Mouse (Mus musculus): ENCODE measurements at regions not wholly inside any gene's neighbourhood (a gene's known extent, or its start where the extent isn't known, plus 50 kb on each side); places are given as distances from the start of the nearest gene placed in this dataset.

GRCm38 (mm10) chr10:17487460-17487859, 235.6 kb upstream of the Cited2 start:
- no peak overlapping the region for H3K27ac ChIP-seq (ENCODE audit: low read depth, low read length)
- ATAC-seq (replicated peaks; ENCODE audit: insufficient number of reproducible peaks, low FRiP score, low TSS enrichment): no peak
- no peak overlapping the region for H3K9ac ChIP-seq (ENCODE audit: low read depth, low read length)
- 85% methylated on average over 5 of the region's 5 CpGs for WGBS (ENCODE audit: insufficient replicate concordance)
- H3K9me3 ChIP-seq (replicated peaks; ENCODE audit: control insufficient read depth, low read length): no peaks in the 10 kb centered on the region
- no peaks in the 10 kb centered on the region; the same call in 1 of the 2 replicates for H3K36me3 ChIP-seq (ENCODE audit: control insufficient read depth, insufficient read depth, low read length)
- no peaks in the 10 kb centered on the region for H3K4me1 ChIP-seq (ENCODE audit: control insufficient read depth, insufficient read depth, low read length)
- no peak overlapping the region for H3K4me2 ChIP-seq
- H3K27me3 ChIP-seq (ENCODE audit: control insufficient read depth, insufficient read depth, low read length): no peaks in the 10 kb centered on the region
- no peak overlapping the region for H3K4me3 ChIP-seq (ENCODE audit: low read depth, low read length)

- WGBS (ENCODE audit: insufficient replicate concordance): 85% methylated on average over 5 of the region's 5 CpGs
Observed at GRCm38 (mm10) chr10:17491611-17492305, 231.3 kb upstream of the Cited2 start.

GRCm38 (mm10) chr10:17493137-17493536, 229.9 kb upstream of the Cited2 start:
- WGBS (ENCODE audit: insufficient replicate concordance): 29% methylated on average over 6 of the region's 6 CpGs
- Histone ChIP-seq H3K9me3 (replicated peaks; ENCODE audit: control insufficient read depth, low read length) (no peaks in the 10 kb centered on the region), H3K4me2 (no peak overlapping the region), H3K4me1 (ENCODE audit: control insufficient read depth, insufficient read depth, low read length) (no peaks in the 10 kb centered on the region), H3K36me3 (ENCODE audit: control insufficient read depth, insufficient read depth, low read length) (no peaks in the 10 kb centered on the region), H3K27me3 (ENCODE audit: control insufficient read depth, insufficient read depth, low read length) (no peaks in the 10 kb centered on the region), H3K4me3 (ENCODE audit: low read depth, low read length) (no peak overlapping the region), H3K9ac (ENCODE audit: low read depth, low read length) (no peak overlapping the region), H3K27ac (ENCODE audit: low read depth, low read length) (no peak overlapping the region)
- no peak for ATAC-seq (replicated peaks; ENCODE audit: insufficient number of reproducible peaks, low FRiP score, low TSS enrichment)

More at GRCm38 (mm10) chr10:17491611-17492305, 231.3 kb upstream of the Cited2 start:
- H3K36me3 ChIP-seq (ENCODE audit: control insufficient read depth, insufficient read depth, low read length): no peaks in the 10 kb centered on the region; the same call in 1 of the 2 replicates
- H3K4me3 ChIP-seq (ENCODE audit: low read depth, low read length): no peak overlapping the region
- H3K9ac ChIP-seq (ENCODE audit: low read depth, low read length): no peak overlapping the region
- H3K27ac ChIP-seq (ENCODE audit: low read depth, low read length): no peak overlapping the region
- no peaks in the 10 kb centered on the region for H3K4me1 ChIP-seq (ENCODE audit: control insufficient read depth, insufficient read depth, low read length)
- no peak overlapping the region for H3K4me2 ChIP-seq
- ATAC-seq (replicated peaks; ENCODE audit: insufficient number of reproducible peaks, low FRiP score, low TSS enrichment): no peak
- no peaks in the 10 kb centered on the region for H3K9me3 ChIP-seq (replicated peaks; ENCODE audit: control insufficient read depth, low read length)
- no peaks in the 10 kb centered on the region for H3K27me3 ChIP-seq (ENCODE audit: control insufficient read depth, insufficient read depth, low read length)

GRCm38 (mm10) chr10:17496831-17497230, 226.2 kb upstream of the Cited2 start:
- Histone ChIP-seq H3K36me3 (ENCODE audit: control insufficient read depth, insufficient read depth, low read length) (no peaks in the 10 kb centered on the region), H3K4me2 (no peak overlapping the region), H3K4me1 (ENCODE audit: control insufficient read depth, insufficient read depth, low read length) (no peaks in the 10 kb centered on the region), H3K9ac (ENCODE audit: low read depth, low read length) (no peak overlapping the region), H3K4me3 (ENCODE audit: low read depth, low read length) (no peak overlapping the region), H3K27ac (ENCODE audit: low read depth, low read length) (no peak overlapping the region), H3K9me3 (replicated peaks; ENCODE audit: control insufficient read depth, low read length) (peaks cover 4% of the 10 kb centered on the region), H3K27me3 (ENCODE audit: control insufficient read depth, insufficient read depth, low read length) (no peaks in the 10 kb centered on the region)
- 66% methylated on average over 3 of the region's 3 CpGs for WGBS (ENCODE audit: insufficient replicate concordance)
- no peak for ATAC-seq (replicated peaks; ENCODE audit: insufficient number of reproducible peaks, low FRiP score, low TSS enrichment)

- 65% methylated on average over 4 of the region's 4 CpGs for WGBS (ENCODE audit: insufficient replicate concordance)
- H3K9me3 ChIP-seq (replicated peaks; ENCODE audit: control insufficient read depth, low read length): no peaks in the 10 kb centered on the region
- H3K9ac ChIP-seq (ENCODE audit: low read depth, low read length): no peak overlapping the region
- H3K4me1 ChIP-seq (ENCODE audit: control insufficient read depth, insufficient read depth, low read length): peaks cover 5% of the 10 kb centered on the region; the same call in 1 of the 2 replicates
- H3K36me3 ChIP-seq (ENCODE audit: control insufficient read depth, insufficient read depth, low read length): no peaks in the 10 kb centered on the region
- H3K4me2 ChIP-seq: no peak overlapping the region
- no peak overlapping the region for H3K4me3 ChIP-seq (ENCODE audit: low read depth, low read length)
- H3K27me3 ChIP-seq (ENCODE audit: control insufficient read depth, insufficient read depth, low read length): no peaks in the 10 kb centered on the region
- H3K27ac ChIP-seq (ENCODE audit: low read depth, low read length): no peak overlapping the region
- no peak for ATAC-seq (replicated peaks; ENCODE audit: insufficient number of reproducible peaks, low FRiP score, low TSS enrichment)
Observed at GRCm38 (mm10) chr10:17510626-17511193, 212.3 kb upstream of the Cited2 start.

- 0 out of 2 replicates have a peak overlapping the region, but pooled peaks have one; percentile 22 for H3K9ac ChIP-seq (ENCODE audit: low read depth, low read length)
- H3K27me3 ChIP-seq (ENCODE audit: control insufficient read depth, insufficient read depth, low read length): no peaks in the 10 kb centered on the region
- no peaks in the 10 kb centered on the region for H3K36me3 ChIP-seq (ENCODE audit: control insufficient read depth, insufficient read depth, low read length)
- H3K4me2 ChIP-seq: no peak overlapping the region
- H3K4me3 ChIP-seq (ENCODE audit: low read depth, low read length): no peak overlapping the region
- H3K27ac ChIP-seq (ENCODE audit: low read depth, low read length): no peak overlapping the region
- peaks cover 5% of the 10 kb centered on the region; the same call in 1 of the 2 replicates for H3K4me1 ChIP-seq (ENCODE audit: control insufficient read depth, insufficient read depth, low read length)
- H3K9me3 ChIP-seq (replicated peaks; ENCODE audit: control insufficient read depth, low read length): no peaks in the 10 kb centered on the region
- ATAC-seq (replicated peaks; ENCODE audit: insufficient number of reproducible peaks, low FRiP score, low TSS enrichment): no peak
- 42% methylated on average over 12 of the region's 12 CpGs for WGBS (ENCODE audit: insufficient replicate concordance)
Observed at GRCm38 (mm10) chr10:17511779-17512335, 211.2 kb upstream of the Cited2 start.

- Histone ChIP-seq H3K27ac (ENCODE audit: low read depth, low read length) (no peak overlapping the region), H3K27me3 (ENCODE audit: control insufficient read depth, insufficient read depth, low read length) (no peaks in the 10 kb centered on the region), H3K9ac (ENCODE audit: low read depth, low read length) (no peak overlapping the region), H3K36me3 (ENCODE audit: control insufficient read depth, insufficient read depth, low read length) (no peaks in the 10 kb centered on the region), H3K4me3 (ENCODE audit: low read depth, low read length) (no peak overlapping the region), H3K4me2 (no peak overlapping the region), H3K4me1 (ENCODE audit: control insufficient read depth, insufficient read depth, low read length) (peaks cover 5% of the 10 kb centered on the region; the same call in 1 of the 2 replicates), H3K9me3 (replicated peaks; ENCODE audit: control insufficient read depth, low read length) (no peaks in the 10 kb centered on the region)
- WGBS (ENCODE audit: insufficient replicate concordance): 75% methylated on average over 3 of the region's 3 CpGs
- no peak for ATAC-seq (replicated peaks; ENCODE audit: insufficient number of reproducible peaks, low FRiP score, low TSS enrichment)
Observed at GRCm38 (mm10) chr10:17512487-17512886, 210.5 kb upstream of the Cited2 start.

GRCm38 (mm10) chr10:17513756-17514155, 209.3 kb upstream of the Cited2 start:
- no peak for ATAC-seq (replicated peaks; ENCODE audit: insufficient number of reproducible peaks, low FRiP score, low TSS enrichment)
- no peak overlapping the region for H3K4me3 ChIP-seq (ENCODE audit: low read depth, low read length)
- no peaks in the 10 kb centered on the region for H3K9me3 ChIP-seq (replicated peaks; ENCODE audit: control insufficient read depth, low read length)
- H3K4me2 ChIP-seq: no peak overlapping the region
- H3K27me3 ChIP-seq (ENCODE audit: control insufficient read depth, insufficient read depth, low read length): no peaks in the 10 kb centered on the region
- H3K4me1 ChIP-seq (ENCODE audit: control insufficient read depth, insufficient read depth, low read length): peaks cover 5% of the 10 kb centered on the region; the same call in 1 of the 2 replicates
- WGBS (ENCODE audit: insufficient replicate concordance): 89% methylated on average over 6 of the region's 6 CpGs
- H3K27ac ChIP-seq (ENCODE audit: low read depth, low read length): no peak overlapping the region
- H3K9ac ChIP-seq (ENCODE audit: low read depth, low read length): no peak overlapping the region
- H3K36me3 ChIP-seq (ENCODE audit: control insufficient read depth, insufficient read depth, low read length): no peaks in the 10 kb centered on the region
